Mouse (Mus musculus) left cerebral cortex, postnatal 36 days (tissue): ENCODE measurements around the gene Usp37. TPM values are rescaled to one million over a fixed set of nuclear protein-coding genes. Genes with fewer than 3 reads are reported as not detected.
A peak's percentile ranks its signal among the peaks of the same experiment; 100 is the strongest.

Experiments
- DNase-seq, 2 experiments: peaks; one replicate each; pipeline ENCODE4 v3.0.0; 2021 to 2022; ENCODE audit warnings: low spot score in 2 of 2, mixed read lengths in 1 of 2
- intact Hi-C: fragments of 180-260 bp; cut with DNase I; formaldehyde crosslinking; loops from one replicate; pipeline ENCODE4 v1.15.1; 2025
- total RNA-seq, 2 experiments: library from RNA; stranded (reverse); gene quantifications; 2 replicates each; pipeline ENCODE4 v1.2.3; 2021

Usp37 gene
- total RNA-seq, 2 experiments from 2014 or later, result 21.5 to 24.5 TPM

DNA sequence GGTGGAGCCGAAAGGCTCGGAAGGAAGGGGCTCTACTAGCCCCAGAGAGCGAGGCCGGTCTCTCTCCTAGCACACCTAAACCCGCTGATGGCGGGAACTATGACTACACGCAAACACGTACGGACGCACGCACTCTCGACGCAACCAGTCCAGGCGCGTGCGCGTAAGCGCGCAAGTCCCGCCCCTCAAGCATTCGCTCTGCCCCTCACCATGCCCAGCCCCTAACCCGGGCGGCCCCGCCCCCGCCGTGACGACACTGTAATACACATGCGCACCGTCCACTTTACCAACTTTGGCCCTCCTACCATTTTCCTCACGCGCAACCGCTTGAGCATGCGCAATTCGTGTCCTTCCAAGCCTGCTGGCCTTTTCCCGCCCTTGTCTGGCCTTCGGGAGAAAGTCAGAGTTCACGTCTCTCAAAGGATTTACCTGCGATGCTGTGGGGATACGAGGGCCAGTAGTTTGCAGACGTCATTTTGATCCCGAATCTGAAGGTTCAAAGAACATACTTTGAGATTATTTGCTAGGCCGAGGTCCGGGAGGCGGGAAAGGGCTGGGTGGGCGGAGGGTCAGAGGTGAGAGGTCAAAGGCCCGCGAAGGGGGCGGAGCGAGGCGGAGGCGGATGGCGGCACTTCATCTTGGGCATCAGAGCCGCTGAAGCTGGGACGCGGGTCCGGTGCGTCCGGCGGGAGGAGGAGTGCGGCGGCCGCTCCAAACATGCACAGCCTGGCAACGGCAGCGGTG, 38.2 kb downstream of the Usp37 start, which contains the start of gene Cnot9:
Cnot9 (plus strand) TSS at position 338 of the 744 bp plus-strand sequence.
- intact Hi-C loops, result loop anchor here (5.0 kb wide), 1 partner anchor 81 kb away; the partner anchor contains the start of genes Bcs1l and Zfp142
- DNase-seq, result peak; percentile 100

DNA sequence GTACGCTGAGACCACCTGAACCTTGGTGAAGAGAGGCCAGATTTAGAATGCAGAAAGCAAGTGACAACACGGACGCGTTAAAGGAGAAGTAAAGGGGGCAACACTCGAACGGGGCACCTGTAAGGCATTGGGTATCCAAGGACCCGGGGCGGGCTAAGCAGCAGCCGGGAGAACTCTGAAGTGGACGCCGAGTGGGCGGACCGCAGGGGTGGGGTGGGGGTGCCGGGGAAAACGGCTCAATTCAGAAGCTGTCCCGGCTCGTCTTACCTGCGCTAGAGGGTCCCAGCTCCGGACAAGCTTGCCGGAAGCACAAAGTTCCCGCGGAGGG, 38.7 kb downstream of the Usp37 start:
- no peak for DNase-seq
- intact Hi-C loops, result loop anchor here (5.0 kb wide), 1 partner anchor 82 kb away; the partner anchor contains the start of genes Bcs1l and Zfp142

DNA sequence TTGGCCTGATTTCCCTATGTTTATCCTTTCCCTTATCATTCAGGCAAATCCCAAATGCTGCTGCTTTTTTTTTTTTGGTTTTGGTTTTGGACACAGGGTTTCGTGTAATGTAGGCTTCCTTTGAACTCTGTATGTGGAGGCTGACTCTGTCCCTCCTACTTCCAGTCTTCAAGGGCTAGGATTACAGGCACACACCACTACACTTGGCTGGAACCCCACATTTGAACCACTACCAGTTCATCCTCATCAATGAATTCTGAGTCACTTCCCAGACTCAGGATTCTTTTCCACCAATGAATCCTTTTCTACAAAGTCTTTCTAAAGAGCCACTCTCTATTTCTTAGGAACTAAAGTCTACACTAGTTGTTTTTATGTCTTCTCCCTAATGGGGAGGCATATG, 43.0 kb downstream of the Usp37 start:
- intact Hi-C loops, result no loop called here
- DNase-seq, result no peak

DNA sequence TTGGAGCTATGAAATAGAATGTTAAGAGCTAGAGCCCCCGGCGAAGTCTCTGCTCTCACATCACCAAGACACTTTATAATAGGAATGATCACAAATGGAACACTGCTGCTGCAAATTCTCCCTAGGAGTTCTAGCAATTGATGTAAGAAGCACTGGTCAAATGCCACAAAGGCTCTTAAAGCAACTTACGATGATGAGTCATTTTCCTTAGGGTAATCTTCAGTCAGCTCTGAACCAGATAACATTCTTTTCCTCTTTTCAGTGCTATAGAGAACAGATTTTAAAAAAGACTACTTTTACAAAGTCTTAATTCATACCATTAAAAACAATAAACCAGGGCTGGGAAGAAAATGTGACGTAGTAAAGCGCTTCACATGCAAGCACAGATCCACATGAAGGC, 58.3 kb downstream of the Usp37 start:
- intact Hi-C loops, result no loop called here

DNA sequence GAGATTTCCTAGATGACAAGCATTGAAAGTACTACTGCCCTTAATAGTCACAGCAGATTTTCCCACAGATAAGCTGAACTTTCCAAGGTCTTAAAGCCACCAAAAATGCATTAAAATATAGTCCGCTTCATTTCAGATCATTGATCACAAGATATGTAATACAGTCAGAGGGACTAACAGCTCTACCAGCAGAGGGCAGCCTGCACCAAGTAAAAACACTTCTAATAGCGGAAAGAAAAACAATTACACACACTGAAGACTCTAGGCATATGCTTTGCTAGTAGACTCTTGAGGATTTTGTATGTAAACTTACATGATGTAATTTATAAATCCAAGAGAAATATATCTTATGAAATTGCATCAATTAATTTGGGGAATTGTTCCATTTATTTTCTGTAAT, 83.8 kb downstream of the Usp37 start:
- intact Hi-C loops, result loop anchor here (10.0 kb wide), 1 partner anchor 305 kb away; no protein-coding TSS in a partner anchor
- peak in 1 of 2 experiments; percentile 19 for DNase-seq

More for the DNA sequence above, 58.3 kb downstream of the Usp37 start:
- no peak for DNase-seq

- no peak for DNase-seq
- intact Hi-C loops, result loop anchor here (1.0 to 10.0 kb wide), 4 partner anchors 55 to 245 kb away; partner anchors contain the start of genes Aamp and Pnkd
These were observed 91.5 kb downstream of the Usp37 start for GRCm38 (mm10) chr1:74452611-74453045.

GRCm38 (mm10) chr1:74444538-74444937, 99.5 kb downstream of the Usp37 start:
- intact Hi-C loops, result no loop called here
- no peak for DNase-seq

- DNase-seq, result peak in 1 of 2 experiments; percentile 31
- intact Hi-C loops, result loop anchor here (5.0 kb wide), 1 partner anchor 42 kb away; no protein-coding TSS in a partner anchor
These were observed 104.8 kb downstream of the Usp37 start for GRCm38 (mm10) chr1:74439166-74439876.

- no peak for DNase-seq
These were observed 106.2 kb downstream of the Usp37 start for GRCm38 (mm10) chr1:74437702-74438427.

DNA sequence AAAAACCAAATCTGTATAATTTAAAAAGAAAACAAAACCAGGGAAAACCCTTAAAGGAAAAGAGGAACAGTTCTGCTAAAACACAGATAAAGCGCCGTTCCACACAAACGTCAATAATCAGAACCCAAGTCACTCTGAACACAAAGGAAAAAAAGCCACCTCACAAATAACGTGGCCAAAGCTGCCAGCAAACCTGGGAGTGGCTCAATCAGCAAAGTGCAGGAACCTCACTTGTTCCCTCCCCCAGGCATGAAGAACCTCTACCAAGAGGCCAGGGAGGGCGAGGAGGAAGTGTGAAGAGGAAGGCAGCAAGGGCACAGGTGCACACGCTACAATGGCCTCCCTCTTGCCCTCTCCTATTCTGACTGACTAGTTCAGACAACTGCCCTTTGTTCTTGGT, 108.5 kb downstream of the Usp37 start:
- intact Hi-C loops, result loop anchor here (5.0 kb wide), 1 partner anchor 38 kb away; no protein-coding TSS in a partner anchor

More at GRCm38 (mm10) chr1:74437702-74438427, 106.2 kb downstream of the Usp37 start:
- intact Hi-C loops, result loop anchor here (5.0 kb wide), 1 partner anchor 41 kb away; no protein-coding TSS in a partner anchor

DNA sequence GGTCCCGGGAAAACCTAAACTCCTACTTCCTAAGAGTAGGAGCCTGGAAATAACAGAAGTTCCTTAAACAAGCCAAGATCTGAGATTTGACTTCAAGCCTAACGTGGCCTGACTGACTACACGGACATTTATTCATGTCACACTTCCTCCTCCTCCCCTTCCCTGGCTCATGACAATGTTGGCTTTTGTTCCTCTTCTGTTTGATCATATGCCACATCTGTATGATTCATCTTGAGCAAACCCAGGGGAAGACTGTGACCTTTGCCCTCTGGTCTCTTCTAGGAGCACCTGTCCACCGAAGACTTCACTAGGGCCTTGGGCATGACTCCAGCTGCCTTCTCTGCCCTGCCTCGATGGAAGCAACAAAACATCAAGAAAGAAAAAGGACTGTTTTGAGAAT, 109.5 kb downstream of the Usp37 start:
- intact Hi-C loops, result no loop called here
- DNase-seq, result no peak

More for the DNA sequence above, 108.5 kb downstream of the Usp37 start:
- no peak for DNase-seq

DNA sequence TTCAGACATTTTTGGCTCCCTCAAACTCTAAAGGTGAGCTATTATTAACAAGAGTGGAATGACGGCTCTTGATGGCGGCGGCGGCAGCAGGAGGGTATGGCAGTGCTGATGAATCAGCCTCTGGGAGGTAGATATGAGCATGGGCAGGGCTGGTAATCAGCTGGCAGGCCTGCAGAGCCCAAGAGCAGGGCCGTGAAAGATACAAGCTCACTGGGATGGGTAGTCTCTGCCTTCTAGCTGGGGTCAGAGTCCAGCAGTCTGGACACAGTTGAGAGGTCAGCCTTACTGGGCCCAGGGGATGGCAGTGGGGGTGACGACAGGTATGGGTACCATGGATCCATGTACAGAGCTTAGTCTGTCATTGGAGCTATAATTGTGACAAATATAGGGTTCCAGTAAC, 110.9 kb downstream of the Usp37 start:
- no peak for DNase-seq
- intact Hi-C loops, result no loop called here

DNA sequence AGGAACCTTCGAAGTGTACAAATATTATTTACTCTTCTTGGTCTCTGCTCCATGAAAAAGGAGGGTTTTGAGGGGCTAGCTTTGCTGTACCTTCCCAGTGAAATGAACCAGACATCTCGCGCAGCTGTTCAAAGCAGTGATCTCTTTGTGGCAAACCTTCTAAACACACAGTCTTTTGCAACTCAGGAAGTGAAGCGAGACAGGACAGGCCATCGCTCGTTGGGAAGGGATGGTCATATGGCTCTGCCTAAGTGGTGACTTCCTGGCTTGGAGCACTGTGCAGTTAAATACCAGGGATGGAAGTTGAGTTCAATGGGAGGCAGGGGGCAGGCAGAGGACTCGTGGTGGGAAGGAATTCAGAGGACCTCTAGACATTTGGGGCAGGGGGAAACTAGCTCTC, 118.2 kb downstream of the Usp37 start:
- intact Hi-C loops, result no loop called here
- no peak for DNase-seq

DNA sequence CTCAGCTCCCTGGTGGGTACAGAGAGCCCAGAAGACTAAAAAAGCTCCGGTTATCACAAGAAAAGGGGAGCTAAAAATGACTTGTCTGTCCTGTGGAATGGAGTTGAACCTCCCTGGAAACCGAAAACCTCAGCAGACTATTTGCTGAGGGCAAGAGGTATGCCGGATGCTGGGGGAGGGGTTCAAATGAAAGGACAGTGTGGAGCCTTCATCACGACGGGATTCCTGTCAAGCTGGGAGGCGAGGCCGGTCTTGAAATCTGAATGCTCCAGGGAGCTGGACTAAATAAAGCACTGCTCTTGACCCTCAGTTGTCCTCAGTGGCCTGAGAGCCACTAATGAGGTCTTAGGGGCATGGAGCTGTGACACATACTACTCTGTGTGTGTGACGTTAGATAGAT, 120.9 kb downstream of the Usp37 start:
- intact Hi-C loops, result no loop called here
- no peak for DNase-seq

DNA sequence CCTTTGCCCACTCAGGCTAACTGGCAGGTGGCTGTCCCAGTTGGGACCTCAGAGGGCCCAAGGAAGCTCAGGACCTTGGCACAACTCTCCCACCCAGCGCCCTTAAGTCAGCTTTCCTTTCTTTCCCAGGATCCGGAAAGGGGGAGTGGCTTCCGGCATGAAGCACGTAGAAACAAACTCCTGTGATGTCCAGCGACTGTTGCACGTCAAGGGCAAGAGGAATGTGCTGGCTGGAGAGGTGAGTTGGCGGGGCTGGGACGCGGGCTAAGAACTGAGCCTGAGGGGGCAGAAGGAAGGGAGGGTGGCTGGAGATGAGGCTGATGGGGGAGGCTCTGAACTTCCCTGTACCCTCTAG, 124.7 kb downstream of the Usp37 start:
- intact Hi-C loops, result no loop called here
- no peak for DNase-seq

DNA sequence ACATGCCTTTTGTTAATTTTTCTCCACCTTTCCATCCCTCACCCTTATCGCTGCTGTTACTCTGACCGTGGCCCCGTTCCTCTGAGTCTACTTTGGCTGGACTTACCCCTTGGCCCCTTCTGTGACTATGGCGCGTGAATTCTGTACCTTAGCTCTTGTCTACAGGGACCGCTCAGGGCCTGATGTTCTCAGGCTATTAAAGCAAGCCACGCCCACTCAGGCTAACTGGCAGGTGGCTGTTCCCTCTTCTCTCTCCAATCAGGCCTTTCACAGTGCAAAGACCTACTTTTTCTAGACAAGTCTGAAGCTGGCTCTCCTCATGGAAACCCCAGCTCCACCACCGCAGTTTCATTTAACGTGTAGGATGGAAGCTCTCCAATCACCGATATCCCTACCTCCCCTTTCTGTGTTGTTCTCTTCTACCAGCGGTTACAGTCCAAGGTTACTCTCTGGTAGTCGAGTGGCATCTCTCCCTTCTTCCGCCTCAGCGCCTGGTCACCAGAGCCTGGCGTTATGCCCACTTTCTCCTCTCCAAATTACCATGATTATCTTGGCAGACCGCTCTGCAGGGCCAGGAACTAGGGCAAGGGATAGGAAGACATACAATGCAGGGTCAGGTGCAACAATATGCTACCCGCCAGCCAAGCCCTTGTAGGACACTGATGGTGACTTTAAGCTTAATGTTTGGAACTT, 125.2 kb downstream of the Usp37 start:
- no peak for DNase-seq
- intact Hi-C loops, result no loop called here

DNA sequence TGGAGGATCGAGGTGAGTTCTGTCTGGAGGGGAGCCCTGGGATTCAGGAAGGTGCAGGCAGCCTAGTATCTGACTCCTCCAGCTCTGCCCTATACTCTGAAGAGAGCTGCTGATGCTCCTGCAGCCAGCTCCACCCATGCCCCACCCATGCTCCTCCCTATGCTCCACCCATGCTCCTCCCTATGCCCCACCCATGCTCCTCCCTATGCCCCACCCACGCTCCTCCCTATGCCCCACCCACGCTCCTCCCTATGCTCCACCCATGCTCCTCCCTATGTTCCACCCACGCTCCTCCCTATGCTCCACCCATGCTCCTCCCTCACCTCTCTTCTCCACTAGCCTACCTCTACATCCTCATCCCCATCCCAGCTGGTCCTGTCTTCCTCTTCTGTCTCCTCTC, 128.9 kb downstream of the Usp37 start:
- intact Hi-C loops, result no loop called here
- no peak for DNase-seq

- DNase-seq, result no peak
- intact Hi-C loops, result no loop called here
These were observed 131.4 kb downstream of the Usp37 start for GRCm38 (mm10) chr1:74412711-74413110.

- DNase-seq, result no peak
- intact Hi-C loops, result no loop called here
These were observed 132.2 kb downstream of the Usp37 start for GRCm38 (mm10) chr1:74411753-74412325.
